In genomic region chr11:95046980-95047680, GRCm38 (mm10) we compare ENCODE assay signal across 8 mouse cellular contexts. TPM values are rescaled to one million over a fixed set of nuclear protein-coding genes. Genes with fewer than 3 reads are reported as not detected.
DNase-seq lines count a peak whose midpoint lies in the region; ATAC-seq and TF ChIP-seq lines count a peak whose summit lies in the region.

No protein-coding gene starts in this region.

- no peak overlapping the region for H3K4me2 ChIP-seq in midbrain, embryonic 15.5 days
- H3K4me2 ChIP-seq in heart, postnatal 0 days (ENCODE audit: low read depth, low read length), result no peak overlapping the region
- H3K4me2 ChIP-seq in limb, embryonic 13.5 days (replicated peaks), result no peak overlapping the region

- no peak for TF ChIP-seq EP300 in heart, postnatal 0 days (IDR thresholded peaks at IDR 0.05; ENCODE audit: low read depth)

- no peaks in the 10 kb centered on the region for H3K9me3 ChIP-seq in midbrain, embryonic 10.5 days (replicated peaks)
- no peaks in the 10 kb centered on the region for H3K9me3 ChIP-seq in midbrain, embryonic 15.5 days
- H3K9me3 ChIP-seq in heart, postnatal 0 days (replicated peaks; ENCODE audit: control insufficient read depth, low read length), result no peaks in the 10 kb centered on the region
- no peaks in the 10 kb centered on the region for H3K9me3 ChIP-seq in limb, embryonic 13.5 days

- H3K27ac ChIP-seq in midbrain, embryonic 10.5 days (replicated peaks), result no peak overlapping the region
- no peak overlapping the region for H3K27ac ChIP-seq in midbrain, embryonic 15.5 days
- H3K27ac ChIP-seq in heart, postnatal 0 days (ENCODE audit: low read depth), result no peak overlapping the region
- no peak overlapping the region for H3K27ac ChIP-seq in limb, embryonic 13.5 days

- 67% methylated on average over 9 of the region's 9 CpGs for WGBS in midbrain, embryonic 10.5 days
- WGBS in midbrain, embryonic 15.5 days, result 64% methylated on average over 9 of the region's 9 CpGs
- WGBS in heart, postnatal 0 days, result 48% methylated on average over 9 of the region's 9 CpGs
- 62% methylated on average over 9 of the region's 9 CpGs for WGBS in limb, embryonic 13.5 days

- H3K9ac ChIP-seq in midbrain, embryonic 15.5 days, result no peak overlapping the region
- H3K9ac ChIP-seq in heart, postnatal 0 days (replicated peaks; ENCODE audit: low read depth, low read length), result no peak overlapping the region
- H3K9ac ChIP-seq in limb, embryonic 13.5 days, result no peak overlapping the region

- H3K4me1 ChIP-seq in midbrain, embryonic 10.5 days, result peaks cover 10% of the 10 kb centered on the region
- H3K4me1 ChIP-seq in midbrain, embryonic 15.5 days, result peaks cover 3% of the 10 kb centered on the region
- no peaks in the 10 kb centered on the region for H3K4me1 ChIP-seq in heart, postnatal 0 days (ENCODE audit: control insufficient read depth, insufficient read depth)
- H3K4me1 ChIP-seq in limb, embryonic 13.5 days, result 0 out of 2 replicates have a peak, but pooled peaks cover 4% of the 10 kb centered on the region

- TF ChIP-seq CTCF in heart, postnatal 0 days (IDR thresholded peaks at IDR 0.05; ENCODE audit: low read depth), result peak; percentile 91

- peak; percentile 73 for DNase-seq in midbrain, embryonic 10.5 days (ENCODE audit: low spot score)
- DNase-seq in ZHBTc4 (ENCODE audit: low read depth, low spot score), result peak; percentile 84
- DNase-seq in heart, postnatal 0 days (ENCODE audit: low spot score), result peak; percentile 75
- DNase-seq in naive thymus-derived CD4-positive, alpha-beta T cell, adult 2 months (ENCODE audit: low read depth), result peak; percentile 81
- no peak for DNase-seq in right cerebral cortex, postnatal 14 days

- H3K27me3 ChIP-seq in midbrain, embryonic 10.5 days (ENCODE audit: low read depth, poor library complexity, severe bottlenecking), result peaks cover 10% of the 10 kb centered on the region
- H3K27me3 ChIP-seq in midbrain, embryonic 15.5 days (replicated peaks), result no peaks in the 10 kb centered on the region
- no peaks in the 10 kb centered on the region for H3K27me3 ChIP-seq in heart, postnatal 0 days (ENCODE audit: control insufficient read depth, insufficient read depth, low read length)
- H3K27me3 ChIP-seq in limb, embryonic 13.5 days, result no peaks in the 10 kb centered on the region

- no peaks in the 10 kb centered on the region for H3K36me3 ChIP-seq in midbrain, embryonic 10.5 days
- H3K36me3 ChIP-seq in midbrain, embryonic 15.5 days (replicated peaks), result no peaks in the 10 kb centered on the region
- peaks cover 24% of the 10 kb centered on the region for H3K36me3 ChIP-seq in heart, postnatal 0 days (replicated peaks; ENCODE audit: control insufficient read depth, insufficient read depth, low read length)
- H3K36me3 ChIP-seq in limb, embryonic 13.5 days, result no peaks in the 10 kb centered on the region

- no peak; the same call in 1 of the 2 replicates for ATAC-seq in midbrain, embryonic 15.5 days (replicated peaks)
- peak; percentile 87 for ATAC-seq in common myeloid progenitor, adult 5-6 weeks (replicated peaks; ENCODE audit: low read depth, poor library complexity, severe bottlenecking)
- ATAC-seq in heart, postnatal 0 days (ENCODE audit: insufficient read depth, low read depth), result peak; percentile 65; the same call in 1 of the 2 replicates
- peak; percentile 62 for ATAC-seq in limb, embryonic 13.5 days (ENCODE audit: low FRiP score, low read depth)

- H3K4me3 ChIP-seq in midbrain, embryonic 10.5 days, result no peak overlapping the region
- H3K4me3 ChIP-seq in midbrain, embryonic 15.5 days, result no peak overlapping the region
- H3K4me3 ChIP-seq in heart, postnatal 0 days (ENCODE audit: low read depth, low read length), result no peak overlapping the region
- no peak overlapping the region for H3K4me3 ChIP-seq in limb, embryonic 13.5 days

RNA-seq across cellular contexts. Expression of gene Pdk2, which starts 6.0 kb away (rescaled TPM):
- 9.7 and 15.3 TPM in 2 replicates for polyA plus RNA-seq in midbrain, embryonic 10.5 days (2016; fragmentation: Nextera tagmentation; extraction: Ambion mirVana)
- polyA plus RNA-seq in midbrain, embryonic 15.5 days (2015; fragmentation: Nextera tagmentation; extraction: Ambion mirVana), result 27.4 and 28.2 TPM in 2 replicates
- total RNA-seq in common myeloid progenitor, adult 5-6 weeks (2017), result 1.7 and 3.7 TPM in 2 replicates
- total RNA-seq in heart, postnatal 0 days (2014; rRNA removed; ENCODE audit: low replicate concordance), result 121 and 168 TPM in 2 replicates
- 179 and 186 TPM in 2 replicates for polyA plus RNA-seq in heart, postnatal 0 days (2015; fragmentation: Nextera tagmentation; extraction: Ambion mirVana)
- 33.7 and 34.9 TPM in 2 replicates for polyA plus RNA-seq in limb, embryonic 13.5 days (2015; fragmentation: Nextera tagmentation; extraction: Ambion mirVana)

RNA-seq across cellular contexts. Expression of gene Itga3, which starts 29.5 kb away (rescaled TPM):
- 5.1 and 5.4 TPM in 2 replicates for polyA plus RNA-seq in midbrain, embryonic 10.5 days (2016; fragmentation: Nextera tagmentation; extraction: Ambion mirVana)
- 17.2 and 17.4 TPM in 2 replicates for polyA plus RNA-seq in midbrain, embryonic 15.5 days (2015; fragmentation: Nextera tagmentation; extraction: Ambion mirVana)
- total RNA-seq in common myeloid progenitor, adult 5-6 weeks (2017), result 0.05 TPM in 1 of 2 replicates, not detected in the other
- 12.2 and 47.8 TPM in 2 replicates for total RNA-seq in heart, postnatal 0 days (2014; rRNA removed; ENCODE audit: low replicate concordance)
- 6.6 and 7.2 TPM in 2 replicates for polyA plus RNA-seq in heart, postnatal 0 days (2015; fragmentation: Nextera tagmentation; extraction: Ambion mirVana)
- polyA plus RNA-seq in limb, embryonic 13.5 days (2015; fragmentation: Nextera tagmentation; extraction: Ambion mirVana), result 6.4 and 8.9 TPM in 2 replicates

RNA-seq across cellular contexts. Expression of gene Samd14, which starts 37.5 kb away (rescaled TPM):
- polyA plus RNA-seq in midbrain, embryonic 10.5 days (2016; fragmentation: Nextera tagmentation; extraction: Ambion mirVana), result 40.8 and 58.6 TPM in 2 replicates
- polyA plus RNA-seq in midbrain, embryonic 15.5 days (2015; fragmentation: Nextera tagmentation; extraction: Ambion mirVana), result 171 and 177 TPM in 2 replicates
- 15.5 and 16.6 TPM in 2 replicates for total RNA-seq in common myeloid progenitor, adult 5-6 weeks (2017)
- 6.2 and 9.5 TPM in 2 replicates for total RNA-seq in heart, postnatal 0 days (2014; rRNA removed; ENCODE audit: low replicate concordance)
- polyA plus RNA-seq in heart, postnatal 0 days (2015; fragmentation: Nextera tagmentation; extraction: Ambion mirVana), result 4.6 and 4.8 TPM in 2 replicates
- polyA plus RNA-seq in limb, embryonic 13.5 days (2015; fragmentation: Nextera tagmentation; extraction: Ambion mirVana), result 37.2 and 37.7 TPM in 2 replicates

RNA-seq across cellular contexts. Expression of gene Ppp1r9b, which starts 56.3 kb away (rescaled TPM):
- 8.6 and 9.0 TPM in 2 replicates for polyA plus RNA-seq in midbrain, embryonic 10.5 days (2016; fragmentation: Nextera tagmentation; extraction: Ambion mirVana)
- polyA plus RNA-seq in midbrain, embryonic 15.5 days (2015; fragmentation: Nextera tagmentation; extraction: Ambion mirVana), result 20.5 and 22.2 TPM in 2 replicates
- 145 and 164 TPM in 2 replicates for total RNA-seq in common myeloid progenitor, adult 5-6 weeks (2017)
- 27.6 and 38.6 TPM in 2 replicates for total RNA-seq in heart, postnatal 0 days (2014; rRNA removed; ENCODE audit: low replicate concordance)
- polyA plus RNA-seq in heart, postnatal 0 days (2015; fragmentation: Nextera tagmentation; extraction: Ambion mirVana), result 4.5 and 4.7 TPM in 2 replicates
- polyA plus RNA-seq in limb, embryonic 13.5 days (2015; fragmentation: Nextera tagmentation; extraction: Ambion mirVana), result 11.4 and 11.8 TPM in 2 replicates
